Mouse (Mus musculus): ENCODE data around the gene Ndst2.

- TF ChIP-seq CTCF (IDR thresholded peaks at IDR 0.05; ENCODE audit: low read depth) (no peak), EP300 (IDR thresholded peaks at IDR 0.05; ENCODE audit: low read depth) (no peak)
Observed at GRCm38 (mm10) chr14:20723006-20723405, 11.4 kb downstream of the Ndst2 start.

All from liver, postnatal 0 days (tissue).